Mouse (Mus musculus) limb, embryonic 11.5 days (tissue): ENCODE data around the gene D230025D16Rik. TPM values are rescaled to one million over a fixed set of nuclear protein-coding genes. Genes with fewer than 3 reads are reported as not detected.
"Not testable (repeated sequence)": the region's sequence is repeated elsewhere in the genome, so short reads cannot be mapped to it uniquely, and the experiment has no call there.

Experiments used
- ATAC-seq: fragments of 200-750 bp; cut with Nextera tagmentation; 2 replicates; pipeline ENCODE4 v1.8.0; 2017; ENCODE audit warnings: low read depth; ENCODE audit not compliant: insufficient number of reproducible peaks, low FRiP score, low TSS enrichment
- DNase-seq: peaks from one replicate; pipeline ENCODE4 v3.0.0-alpha.2; 2015; ENCODE audit warnings: low spot score
- H3K27ac ChIP-seq: fragments of 300-500 bp; sonication (generic); replicated peaks from 2 replicates; pipeline ENCODE4 v1.5.1; 2014; ENCODE audit warnings: low read depth, mild to moderate bottlenecking, low read length
- H3K27me3 ChIP-seq: fragments of 300-500 bp; sonication (generic); 2 replicates; pipeline ENCODE4 v1.6.1; 2014; ENCODE audit warnings: mild to moderate bottlenecking, low read length, mixed read lengths; ENCODE audit not compliant: control insufficient read depth, insufficient read depth
- H3K36me3 ChIP-seq: fragments of 300-500 bp; sonication (generic); 2 replicates; pipeline ENCODE4 v1.6.1; 2014; ENCODE audit warnings: mild to moderate bottlenecking, low read length, moderate library complexity, mixed read lengths; ENCODE audit not compliant: control insufficient read depth, insufficient read depth
- H3K4me1 ChIP-seq: fragments of 300-500 bp; sonication (generic); 2 replicates; pipeline ENCODE4 v1.6.1; 2014; ENCODE audit warnings: low read length, mixed read lengths; ENCODE audit not compliant: control insufficient read depth, insufficient read depth
- H3K4me2 ChIP-seq: fragments of 300-500 bp; sonication (generic); 2 replicates; pipeline ENCODE4 v1.6.1; 2014; ENCODE audit warnings: low read depth, mild to moderate bottlenecking, moderate library complexity; ENCODE audit not compliant: severe bottlenecking
- H3K4me3 ChIP-seq: fragments of 300-500 bp; sonication (generic); 2 replicates; pipeline ENCODE4 v1.5.1; 2014; ENCODE audit warnings: low read depth, low read length
- H3K9ac ChIP-seq: fragments of 300-500 bp; sonication (generic); 2 replicates; pipeline ENCODE4 v1.6.1; 2014; ENCODE audit warnings: mild to moderate bottlenecking, low read length
- H3K9me3 ChIP-seq: fragments of 300-500 bp; sonication (generic); 2 replicates; pipeline ENCODE4 v1.6.1; 2016; ENCODE audit warnings: low read length; ENCODE audit not compliant: control insufficient read depth
- WGBS: fragments of 180-500 bp; shearing (Covaris S2); extraction: QIAGEN DNeasy Blood & Tissue Kit; methylation state at CpG from one replicate; pipeline ENCODE4 v1.1.7; 2014; 5-methylcytosine and 5-hydroxymethylcytosine counted together
- polyA plus RNA-seq: library from polyadenylated mRNA; unstranded; fragments of >200 nt; fragmentation: Nextera tagmentation; extraction: Ambion mirVana; gene quantifications from 2 replicates; pipeline ENCODE4 v1.2.1, GENCODE M21; 2014

Gene D230025D16Rik
- polyA plus RNA-seq, 1 experiment from 2014 or later, result 29.9 TPM

DNA sequence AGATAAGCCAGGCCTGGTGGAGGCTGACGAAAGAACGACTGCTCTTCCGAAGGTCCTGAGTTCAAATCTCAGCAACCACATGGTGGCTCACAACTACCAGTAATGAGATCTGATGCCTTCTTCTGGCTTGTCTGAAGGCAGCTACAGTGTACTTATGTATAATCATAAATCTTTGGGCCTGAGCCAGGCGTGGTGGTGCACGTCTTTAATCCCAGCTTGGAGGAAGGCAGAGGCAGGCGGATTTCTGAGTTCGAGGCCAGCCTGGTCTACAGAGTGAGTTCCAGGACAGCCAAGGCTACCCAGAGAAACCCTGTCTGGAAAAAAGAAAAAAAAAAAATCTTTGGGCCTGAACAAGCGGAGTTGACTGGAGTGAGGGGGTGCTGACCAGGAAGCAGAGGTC lies 66.4 kb downstream of the D230025D16Rik start:
- not testable (repeated sequence) for H3K4me3 ChIP-seq, ATAC-seq, DNase-seq, H3K9me3 ChIP-seq, H3K4me2 ChIP-seq, H3K27ac ChIP-seq, H3K4me1 ChIP-seq, H3K36me3 ChIP-seq, H3K9ac ChIP-seq
- WGBS, result 93% methylated on average over 8 of the region's 8 CpGs
- H3K27me3 ChIP-seq, result peaks cover 14% of the 10 kb centered on the region

GRCm38 (mm10) chr8:105291802-105292201 lies 66.9 kb downstream of the D230025D16Rik start:
- ATAC-seq, H3K4me2 ChIP-seq, H3K27ac ChIP-seq, H3K9ac ChIP-seq, H3K4me3 ChIP-seq, H3K9me3 ChIP-seq, DNase-seq, H3K4me1 ChIP-seq, H3K36me3 ChIP-seq: not testable (repeated sequence)
- 67% methylated on average over 3 of the region's 3 CpGs for WGBS
- H3K27me3 ChIP-seq, result peaks cover 14% of the 10 kb centered on the region

DNA sequence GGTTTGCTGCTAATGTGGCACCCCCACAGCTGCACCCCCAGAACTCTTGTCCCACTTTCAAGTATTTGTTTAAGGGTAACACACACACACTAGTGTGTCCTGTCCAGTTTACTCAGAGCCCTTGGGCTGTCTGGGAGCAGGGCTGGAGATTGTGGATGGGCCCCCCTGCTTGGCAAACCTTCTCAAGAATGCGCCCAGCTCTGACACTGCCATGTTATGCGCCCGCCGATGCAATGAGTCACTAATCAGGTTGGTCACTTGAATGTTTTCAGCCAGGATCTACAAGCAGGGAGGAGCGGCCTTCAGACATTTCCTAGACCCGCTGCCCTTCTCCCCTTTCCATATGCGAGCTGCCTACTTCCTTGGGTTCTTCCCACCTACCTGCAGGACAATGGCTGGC lies 67.5 kb downstream of the D230025D16Rik start:
- H3K9ac ChIP-seq, result no peak overlapping the region
- H3K27me3 ChIP-seq, result peaks cover 14% of the 10 kb centered on the region
- H3K4me1 ChIP-seq, result peaks cover 6% of the 10 kb centered on the region
- H3K36me3 ChIP-seq, result no peaks in the 10 kb centered on the region
- H3K9me3 ChIP-seq, result no peaks in the 10 kb centered on the region
- no peak overlapping the region for H3K4me2 ChIP-seq
- no peak overlapping the region for H3K4me3 ChIP-seq
- ATAC-seq (no peak), DNase-seq (no peak)
- no peak overlapping the region for H3K27ac ChIP-seq
- 77% methylated on average over 7 of the region's 7 CpGs for WGBS

GRCm38 (mm10) chr8:105293405-105293804 lies 68.5 kb downstream of the D230025D16Rik start:
- DNase-seq (no peak), ATAC-seq (no peak)
- H3K4me3 ChIP-seq, result no peak overlapping the region
- H3K4me1 ChIP-seq, result peaks cover 9% of the 10 kb centered on the region
- H3K4me2 ChIP-seq, result no peak overlapping the region
- peaks cover 14% of the 10 kb centered on the region for H3K27me3 ChIP-seq
- H3K36me3 ChIP-seq, result no peaks in the 10 kb centered on the region
- 60% methylated on average over 19 of the region's 19 CpGs for WGBS
- H3K9ac ChIP-seq, result no peak overlapping the region
- no peaks in the 10 kb centered on the region for H3K9me3 ChIP-seq
- no peak overlapping the region for H3K27ac ChIP-seq

DNA sequence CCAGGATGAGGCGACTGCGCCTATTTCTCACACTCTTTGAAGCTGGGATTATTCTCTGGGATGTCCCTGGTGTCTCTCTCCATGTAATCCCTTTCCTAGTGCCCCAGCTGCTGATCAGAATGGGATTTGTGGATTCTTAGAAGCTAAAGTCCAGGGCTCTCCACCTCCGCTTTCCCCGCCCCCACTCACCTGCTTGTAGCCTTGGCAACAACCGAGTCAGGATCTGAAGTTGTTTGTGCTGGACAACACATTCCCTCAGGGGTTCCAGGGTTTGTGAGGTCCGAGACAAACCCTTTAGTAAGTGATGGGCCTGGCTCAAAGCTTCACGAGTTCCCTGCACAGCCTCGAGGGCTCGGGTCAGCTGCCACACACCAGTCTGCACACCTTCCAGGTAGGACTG lies 69.8 kb downstream of the D230025D16Rik start:
- 72% methylated on average over 9 of the region's 9 CpGs for WGBS
- Histone ChIP-seq H3K4me1 (peaks cover 13% of the 10 kb centered on the region), H3K36me3 (peaks cover under 1% of the 10 kb centered on the region; the same call in 1 of the 2 replicates), H3K9ac (no peak overlapping the region), H3K4me3 (no peak overlapping the region), H3K27ac (no peak overlapping the region), H3K4me2 (no peak overlapping the region), H3K9me3 (no peaks in the 10 kb centered on the region), H3K27me3 (peaks cover 13% of the 10 kb centered on the region)
- no peak for DNase-seq
- ATAC-seq, result no peak

GRCm38 (mm10) chr8:105295256-105295655 lies 70.3 kb downstream of the D230025D16Rik start:
- WGBS, result 66% methylated on average over 11 of the region's 11 CpGs
- Histone ChIP-seq H3K27ac (no peak overlapping the region), H3K4me2 (no peak overlapping the region; the same call in 1 of the 2 replicates)

GRCm38 (mm10) chr8:105295895-105296573 lies 71.1 kb downstream of the D230025D16Rik start, which contains the start of gene Exoc3l:
Gene Exoc3l (minus strand): TSS chr8:105296101.
- no peak within 1 kb of the TSS for H3K9ac ChIP-seq

More at GRCm38 (mm10) chr8:105295256-105295655, 70.3 kb downstream of the D230025D16Rik start:
- Histone ChIP-seq H3K9ac (no peak overlapping the region), H3K4me1 (peaks cover 10% of the 10 kb centered on the region), H3K27me3 (peaks cover 8% of the 10 kb centered on the region), H3K9me3 (no peaks in the 10 kb centered on the region), H3K4me3 (no peak overlapping the region), H3K36me3 (peaks cover 4% of the 10 kb centered on the region; the same call in 1 of the 2 replicates)
- DNase-seq (no peak), ATAC-seq (no peak)

GRCm38 (mm10) chr8:105297511-105298192 lies 72.7 kb downstream of the D230025D16Rik start, which contains the start of gene E2f4:
Gene E2f4 (plus strand): TSS chr8:105297663.
- peaks cover 19% of the 10 kb centered on the region; the same call in 1 of the 2 replicates for H3K36me3 ChIP-seq
- peak within 1 kb of the TSS; percentile 99 for H3K4me3 ChIP-seq
- H3K27ac ChIP-seq, result peak within 1 kb of the TSS; percentile 52; the same call in 1 of the 2 replicates
- peak; percentile 95 for DNase-seq
- H3K4me2 ChIP-seq, result peak within 1 kb of the TSS; percentile 91
- H3K9ac ChIP-seq, result peak within 1 kb of the TSS; percentile 84
- H3K4me1 ChIP-seq, result peaks cover 10% of the 10 kb centered on the region
- ATAC-seq, result peak; percentile 77
- H3K27me3 ChIP-seq, result peaks cover 2% of the 10 kb centered on the region; the same call in 1 of the 2 replicates
- 0% methylated on average over 58 of the region's 58 CpGs for WGBS
- H3K9me3 ChIP-seq, result no peaks in the 10 kb centered on the region

More at GRCm38 (mm10) chr8:105295895-105296573, 71.1 kb downstream of the D230025D16Rik start, which contains the start of gene Exoc3l:
- no peaks in the 10 kb centered on the region for H3K9me3 ChIP-seq
- H3K27me3 ChIP-seq, result peaks cover 2% of the 10 kb centered on the region; the same call in 1 of the 2 replicates
- H3K4me2 ChIP-seq, result peak within 1 kb of the TSS; percentile 91
- H3K4me1 ChIP-seq, result peaks cover 10% of the 10 kb centered on the region
- H3K4me3 ChIP-seq, result peak within 1 kb of the TSS; percentile 99; the same call in 1 of the 2 replicates
- 65% methylated on average over 11 of the region's 11 CpGs for WGBS
- ATAC-seq, result no peak
- no peak within 1 kb of the TSS for H3K27ac ChIP-seq
- peaks cover 10% of the 10 kb centered on the region; the same call in 1 of the 2 replicates for H3K36me3 ChIP-seq
- DNase-seq, result no peak
